Mouse (Mus musculus) liver, adult 2 months (tissue): Measurements from ENCODE around the gene Terb1. TPM values are rescaled to one million over a fixed set of nuclear protein-coding genes. Genes with fewer than 3 reads are reported as not detected.

Source experiments
- DNase-seq: peaks from one replicate; pipeline ENCODE4 v3.0.0-alpha.2; 2011; ENCODE audit warnings: low read depth, low spot score; ENCODE audit errors: extremely low read depth
- H3K27ac ChIP-seq: fragments of 200-500 bp; replicated peaks from 2 replicates; pipeline ENCODE4 v1.5.1; 2012; ENCODE audit warnings: low read depth, mild to moderate bottlenecking, control low read depth, inconsistent platforms, low read length; ENCODE audit not compliant: insufficient read depth
- H3K27me3 ChIP-seq: fragments of 200-500 bp; 2 replicates; pipeline ENCODE4 v1.6.1; 2012; ENCODE audit warnings: mild to moderate bottlenecking, moderate library complexity, low read length, inconsistent platforms; ENCODE audit not compliant: control insufficient read depth, insufficient read depth
- H3K36me3 ChIP-seq: fragments of 200-500 bp; 2 replicates; pipeline ENCODE4 v1.6.1; 2012; ENCODE audit warnings: low read length, inconsistent platforms; ENCODE audit not compliant: control insufficient read depth, insufficient read depth
- H3K4me1 ChIP-seq: fragments of 200-500 bp; 2 replicates; pipeline ENCODE4 v1.6.1; 2011; ENCODE audit warnings: low read length; ENCODE audit not compliant: control insufficient read depth, insufficient read depth
- H3K4me3 ChIP-seq: fragments of 200-500 bp; 2 replicates; pipeline ENCODE4 v1.5.1; 2011; ENCODE audit warnings: low read depth, mild to moderate bottlenecking, control low read depth, low read length, moderate library complexity; ENCODE audit not compliant: insufficient read depth
- H3K79me2 ChIP-seq: fragments of 200-500 bp; 2 replicates; pipeline ENCODE4 v1.6.1; 2012; ENCODE audit warnings: inconsistent platforms, mild to moderate bottlenecking, low read length, moderate library complexity; ENCODE audit not compliant: control insufficient read depth, insufficient read depth
- H3K9ac ChIP-seq: fragments of 200-500 bp; 2 replicates; pipeline ENCODE4 v1.6.1; 2012; ENCODE audit warnings: low read depth, mild to moderate bottlenecking, control low read depth, inconsistent platforms, low read length
- CTCF ChIP-seq: fragments of 200-500 bp; IDR thresholded peaks from 2 replicates; pipeline ENCODE4 v1.5.1; 2011; ENCODE audit warnings: low read depth, low read length, control low read depth
- POLR2A ChIP-seq: fragments of 200-500 bp; IDR thresholded peaks from 2 replicates; pipeline ENCODE4 v1.6.1; 2011; ENCODE audit warnings: low read length, control low read depth; ENCODE audit not compliant: insufficient read depth; ENCODE audit errors: extremely low read depth
- WGBS: fragments of 180-500 bp; shearing (Covaris S2); methylation state at CpG from one replicate; pipeline ENCODE4 v1.1.7; 2018; 5-methylcytosine and 5-hydroxymethylcytosine counted together
- polyA plus RNA-seq: library from polyadenylated mRNA; depleted of rRNA; stranded (reverse); fragments of >200 nt; gene quantifications from 2 replicates; pipeline ENCODE4 v1.2.3, GENCODE M21; 2012
- total RNA-seq: library from RNA; depleted of rRNA; stranded (reverse); fragments of >200 nt; gene quantifications from 2 replicates; pipeline ENCODE4 v1.2.3, GENCODE M21; 2014

Gene Terb1
- total and polyA plus RNA-seq, 2 experiments, result not detected

DNA sequence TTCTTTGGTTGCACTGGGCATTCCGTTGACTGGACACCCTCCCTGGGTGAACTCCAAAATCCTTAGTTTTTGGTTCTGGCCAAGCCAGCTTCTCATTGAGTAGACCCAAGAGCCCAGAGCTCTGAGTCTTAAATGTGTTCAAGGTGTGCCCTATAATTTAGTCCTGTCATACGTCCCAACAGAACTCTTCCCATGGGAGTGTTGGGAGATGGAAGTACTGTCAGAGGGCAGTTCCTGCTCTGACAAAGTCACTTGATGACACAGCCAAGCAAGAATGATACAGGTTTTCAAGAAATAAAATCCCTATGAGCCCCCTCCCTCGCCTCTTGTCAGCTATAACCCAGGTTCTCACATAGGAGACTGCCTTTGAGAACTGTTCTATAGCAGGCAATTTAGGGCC is 424 bp upstream of the Terb1 start:
- 87% methylated on average over 3 of the region's 3 CpGs for WGBS
- no peak overlapping the region for H3K4me3 ChIP-seq
- no peaks in the 10 kb centered on the region for H3K79me2 ChIP-seq

DNA sequence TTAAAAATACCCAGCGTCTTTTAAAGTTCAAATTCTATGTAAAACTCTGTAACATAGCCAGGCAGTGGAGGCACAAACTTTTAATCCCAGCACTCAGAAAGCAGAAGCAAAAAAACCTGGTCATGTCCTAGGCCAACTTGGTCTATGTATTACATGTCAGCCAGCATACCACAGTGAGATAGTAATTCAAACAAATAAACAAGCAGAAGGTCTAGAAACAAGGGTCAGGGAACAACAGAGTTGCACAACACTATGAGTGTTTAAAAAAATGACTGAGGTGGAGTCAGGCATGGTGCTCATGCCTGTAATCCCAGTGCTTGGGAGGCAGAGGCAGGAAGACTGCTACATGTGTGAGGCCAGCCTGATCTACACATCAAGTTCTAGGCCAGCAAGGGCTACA is 30.6 kb downstream of the Terb1 start:
- H3K9ac ChIP-seq, result no peak overlapping the region
- TF ChIP-seq CTCF, result no peak
- no peak for TF ChIP-seq POLR2A
- H3K4me1 ChIP-seq, result peaks cover 4% of the 10 kb centered on the region; the same call in 1 of the 2 replicates
- H3K79me2 ChIP-seq, result no peaks in the 10 kb centered on the region
- 63% methylated on average over 1 of the region's 1 CpGs for WGBS
- peak; percentile 88 for DNase-seq
- H3K27ac ChIP-seq, result no peak overlapping the region
- no peaks in the 10 kb centered on the region for H3K36me3 ChIP-seq
- H3K27me3 ChIP-seq, result no peaks in the 10 kb centered on the region
- H3K4me3 ChIP-seq, result no peak overlapping the region

More for the DNA sequence above, 424 bp upstream of the Terb1 start:
- TF ChIP-seq CTCF (no peak), POLR2A (no peak)
- Histone ChIP-seq H3K27ac (no peak overlapping the region), H3K9ac (no peak overlapping the region), H3K27me3 (no peaks in the 10 kb centered on the region), H3K36me3 (peaks cover 21% of the 10 kb centered on the region), H3K4me1 (peaks cover 2% of the 10 kb centered on the region; the same call in 1 of the 2 replicates)
- no peak for DNase-seq

DNA sequence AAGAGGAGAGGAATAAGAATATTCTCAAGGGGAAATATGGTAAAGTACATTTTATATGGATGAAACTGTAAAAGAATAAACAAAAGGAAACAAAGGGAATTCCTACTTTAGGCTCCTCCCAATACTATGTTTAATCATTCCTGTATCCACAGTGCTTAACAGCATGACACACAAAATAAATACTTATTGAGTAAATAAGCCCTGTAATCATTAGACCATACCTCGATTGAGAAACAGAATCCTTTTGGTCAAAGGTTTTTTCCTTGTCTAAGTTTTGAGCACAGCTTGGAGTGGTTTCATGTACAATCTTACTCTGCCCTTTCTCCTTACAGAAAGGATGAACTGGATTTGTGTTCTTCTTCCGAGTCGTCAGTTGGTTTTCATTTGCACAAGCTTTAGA is 37.2 kb downstream of the Terb1 start:
- no peak for TF ChIP-seq POLR2A
- TF ChIP-seq CTCF, result no peak
- Histone ChIP-seq H3K27ac (no peak overlapping the region), H3K36me3 (no peaks in the 10 kb centered on the region), H3K4me3 (no peak overlapping the region), H3K9ac (no peak overlapping the region), H3K27me3 (no peaks in the 10 kb centered on the region), H3K4me1 (peaks cover 2% of the 10 kb centered on the region; the same call in 1 of the 2 replicates), H3K79me2 (no peaks in the 10 kb centered on the region)
- WGBS, result 22% methylated on average over 3 of the region's 3 CpGs
- DNase-seq, result peak; percentile 94

DNA sequence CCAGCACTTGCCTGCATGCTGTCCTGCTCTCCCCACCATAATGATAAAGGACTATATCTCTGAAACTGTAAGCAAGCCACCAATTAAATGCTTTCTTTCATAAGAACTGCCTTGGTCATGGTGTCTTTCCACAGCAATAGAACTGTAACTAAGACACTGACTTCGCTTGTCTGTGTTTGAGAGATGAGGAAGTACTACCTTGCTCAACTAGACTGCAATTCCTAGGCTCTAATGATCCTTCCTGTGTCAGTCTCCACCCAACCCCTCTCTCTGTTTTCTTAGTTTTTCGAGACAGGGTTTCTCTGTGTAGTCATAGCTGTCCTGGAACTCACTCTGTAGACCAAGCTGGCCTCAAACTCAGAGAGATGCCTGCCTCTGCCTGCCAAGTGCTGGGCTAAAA is 42.2 kb downstream of the Terb1 start:
- DNase-seq, result no peak
- no peak overlapping the region for H3K4me3 ChIP-seq
- H3K27ac ChIP-seq, result no peak overlapping the region
- no peak for TF ChIP-seq POLR2A
- TF ChIP-seq CTCF, result no peak
- peaks cover 2% of the 10 kb centered on the region; the same call in 1 of the 2 replicates for H3K4me1 ChIP-seq
- no peaks in the 10 kb centered on the region for H3K79me2 ChIP-seq
- no peaks in the 10 kb centered on the region for H3K36me3 ChIP-seq
- no peak overlapping the region for H3K9ac ChIP-seq
- no peaks in the 10 kb centered on the region for H3K27me3 ChIP-seq
- WGBS, result 83% methylated on average over 2 of the region's 2 CpGs

DNA sequence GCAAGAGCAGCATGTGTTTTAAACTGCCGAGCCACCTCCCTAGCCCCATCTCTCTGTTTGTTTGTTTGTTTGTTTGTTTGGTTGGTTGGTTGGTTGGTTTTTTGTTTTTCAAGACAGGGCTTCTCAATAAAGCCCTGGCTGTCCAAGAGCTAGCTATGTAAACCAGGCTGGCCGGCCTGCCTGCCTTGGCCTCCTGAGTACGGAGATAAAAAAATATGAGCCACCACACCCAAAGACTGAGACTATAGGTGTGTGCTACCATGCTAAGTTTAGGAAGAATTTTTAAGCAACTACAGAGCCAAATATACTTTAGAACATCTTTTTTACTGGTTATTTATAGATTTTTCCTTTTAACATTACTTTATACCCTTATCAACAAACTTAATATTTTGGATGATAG is 57.5 kb downstream of the Terb1 start:
- Histone ChIP-seq H3K27ac (no peak overlapping the region), H3K36me3 (no peaks in the 10 kb centered on the region), H3K9ac (no peak overlapping the region), H3K79me2 (no peaks in the 10 kb centered on the region), H3K4me1 (no peaks in the 10 kb centered on the region), H3K4me3 (no peak overlapping the region), H3K27me3 (no peaks in the 10 kb centered on the region)
- TF ChIP-seq POLR2A, result no peak
- TF ChIP-seq CTCF, result no peak
- 88% methylated on average over 3 of the region's 3 CpGs for WGBS
- DNase-seq, result no peak

DNA sequence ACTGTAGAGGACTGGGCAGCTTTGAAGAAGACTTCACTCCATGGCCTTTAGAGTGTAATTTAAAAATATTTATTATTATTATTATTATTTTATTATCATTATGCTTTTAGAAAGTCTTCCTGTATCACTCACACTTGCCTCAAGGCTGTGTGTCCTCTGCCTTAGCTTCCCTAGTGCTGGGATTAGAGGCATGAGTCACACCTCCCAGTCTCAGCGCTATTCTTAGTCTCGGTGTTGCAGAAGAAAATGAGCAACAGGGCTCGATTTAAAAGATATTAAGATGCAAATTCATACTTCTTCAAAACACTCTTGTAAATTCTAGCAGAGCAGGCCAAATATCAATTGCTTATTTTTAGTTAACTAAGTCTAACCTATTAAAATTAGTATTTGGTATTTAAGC is 60.9 kb downstream of the Terb1 start:
- no peaks in the 10 kb centered on the region for H3K79me2 ChIP-seq
- no peaks in the 10 kb centered on the region for H3K27me3 ChIP-seq
- WGBS, result 85% methylated on average over 3 of the region's 3 CpGs
- no peak overlapping the region for H3K4me3 ChIP-seq
- no peak overlapping the region for H3K9ac ChIP-seq
- no peak for DNase-seq
- no peak overlapping the region for H3K27ac ChIP-seq
- TF ChIP-seq CTCF, result no peak
- no peak for TF ChIP-seq POLR2A
- H3K4me1 ChIP-seq, result no peaks in the 10 kb centered on the region
- H3K36me3 ChIP-seq, result no peaks in the 10 kb centered on the region
